Mouse (Mus musculus): ENCODE results near the gene Plk5. TPM values are rescaled to one million over a fixed set of nuclear protein-coding genes. Genes with fewer than 3 reads are reported as not detected.
A peak's percentile ranks its signal among the peaks of the same experiment; 100 is the strongest.

The Plk5 gene
- polyA plus RNA-seq, 1 experiment: 145 TPM

DNA sequence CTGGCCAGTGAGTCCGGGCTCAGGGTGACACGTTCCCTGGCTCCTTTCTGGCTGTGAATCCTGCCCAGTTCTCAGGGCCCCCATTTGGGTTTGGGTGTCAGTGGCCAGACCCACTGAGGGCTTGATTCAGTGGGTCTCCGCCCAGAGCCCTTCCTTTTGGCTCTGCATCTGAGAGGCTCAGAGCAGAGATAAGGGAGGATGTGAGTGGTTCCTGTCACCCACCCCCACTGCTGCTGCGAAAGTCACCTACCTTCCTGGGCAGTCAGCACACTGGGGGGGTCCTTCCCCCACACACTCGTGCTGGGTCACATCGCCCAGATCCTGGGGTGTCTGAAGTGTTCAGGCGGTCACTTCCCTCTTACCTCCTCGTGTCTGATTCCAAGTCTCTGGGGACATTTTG is 3.5 kb upstream of the Plk5 start:
- Histone ChIP-seq H3K4me1 (ENCODE audit: control insufficient read depth, insufficient read depth, low read length) (peaks cover 17% of the 10 kb centered on the region), H3K27ac (ENCODE audit: insufficient read depth, low read length) (no peak overlapping the region), H3K4me3 (replicated peaks; ENCODE audit: insufficient read depth, low read depth, low read length) (no peak overlapping the region), H3K27me3 (ENCODE audit: control insufficient read depth, insufficient read depth, low read length) (no peaks in the 10 kb centered on the region)
- DNase-seq: no peak
- TF ChIP-seq CTCF (IDR thresholded peaks at IDR 0.05; ENCODE audit: borderline replicate concordance, insufficient read depth, low read depth, low read length): no peak
- no peak for TF ChIP-seq POLR2A (IDR thresholded peaks at IDR 0.05; ENCODE audit: borderline replicate concordance, insufficient read depth, low read length)
- 84% methylated on average over 8 of the region's 8 CpGs for WGBS

DNA sequence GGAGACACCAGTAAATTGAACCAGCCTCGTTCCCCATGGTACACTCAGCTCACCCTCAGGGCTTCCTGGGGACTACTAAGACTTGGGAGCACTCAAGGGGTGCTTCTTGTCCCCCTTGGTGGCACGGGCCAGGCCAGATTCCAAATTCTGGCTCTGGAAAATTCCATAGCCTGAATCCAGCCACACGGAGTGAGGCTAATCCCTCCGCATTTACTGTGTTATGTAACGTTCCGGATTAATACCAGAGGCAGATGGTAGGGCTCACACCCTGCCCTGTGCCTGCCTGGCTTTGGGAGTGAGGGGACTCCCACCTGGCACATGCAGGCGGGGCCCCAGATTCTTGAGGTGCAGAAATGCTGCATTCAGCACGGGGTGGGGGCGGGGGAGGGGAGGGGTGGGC is 828 bp upstream of the Plk5 start:
- Histone ChIP-seq H3K4me1 (ENCODE audit: control insufficient read depth, insufficient read depth, low read length) (peaks cover 12% of the 10 kb centered on the region; the same call in 1 of the 2 replicates), H3K27ac (ENCODE audit: insufficient read depth, low read length) (peak overlapping the region; percentile 98), H3K4me3 (replicated peaks; ENCODE audit: insufficient read depth, low read depth, low read length) (peak overlapping the region; percentile 78), H3K27me3 (ENCODE audit: control insufficient read depth, insufficient read depth, low read length) (no peaks in the 10 kb centered on the region)
- TF ChIP-seq POLR2A (IDR thresholded peaks at IDR 0.05; ENCODE audit: borderline replicate concordance, insufficient read depth, low read length) (peak; percentile 84), CTCF (IDR thresholded peaks at IDR 0.05; ENCODE audit: borderline replicate concordance, insufficient read depth, low read depth, low read length) (no peak)
- peak; percentile 83 to 86 for DNase-seq
- 4% methylated on average over 9 of the region's 9 CpGs for WGBS

GRCm38 (mm10) chr10:80356737-80357136 is 478 bp downstream of the Plk5 start:
- peak in 1 of 2 experiments; percentile 58 for DNase-seq
- Histone ChIP-seq H3K4me1 (ENCODE audit: control insufficient read depth, insufficient read depth, low read length) (peaks cover 12% of the 10 kb centered on the region; the same call in 1 of the 2 replicates), H3K27me3 (ENCODE audit: control insufficient read depth, insufficient read depth, low read length) (no peaks in the 10 kb centered on the region), H3K27ac (ENCODE audit: insufficient read depth, low read length) (peak overlapping the region; percentile 65), H3K4me3 (replicated peaks; ENCODE audit: insufficient read depth, low read depth, low read length) (peak overlapping the region; percentile 78)
- WGBS: under 1% methylated on average over 34 of the region's 34 CpGs
- TF ChIP-seq POLR2A (IDR thresholded peaks at IDR 0.05; ENCODE audit: borderline replicate concordance, insufficient read depth, low read length) (no peak), CTCF (IDR thresholded peaks at IDR 0.05; ENCODE audit: borderline replicate concordance, insufficient read depth, low read depth, low read length) (no peak)

- H3K27ac ChIP-seq (ENCODE audit: insufficient read depth, low read length): 0 out of 2 replicates have a peak overlapping the region, but pooled peaks have one; percentile 1
- TF ChIP-seq POLR2A (IDR thresholded peaks at IDR 0.05; ENCODE audit: borderline replicate concordance, insufficient read depth, low read length) (no peak), CTCF (IDR thresholded peaks at IDR 0.05; ENCODE audit: borderline replicate concordance, insufficient read depth, low read depth, low read length) (no peak)
- WGBS: 17% methylated on average over 7 of the region's 7 CpGs
Observed at GRCm38 (mm10) chr10:80357336-80357735, 1.1 kb downstream of the Plk5 start.

GRCm38 (mm10) chr10:80357994-80358639 is 1.9 kb downstream of the Plk5 start:
- 6% methylated on average over 30 of the region's 31 CpGs for WGBS
- H3K27ac ChIP-seq (ENCODE audit: insufficient read depth, low read length): no peak overlapping the region
- peaks cover 12% of the 10 kb centered on the region; the same call in 1 of the 2 replicates for H3K4me1 ChIP-seq (ENCODE audit: control insufficient read depth, insufficient read depth, low read length)
- H3K27me3 ChIP-seq (ENCODE audit: control insufficient read depth, insufficient read depth, low read length): no peaks in the 10 kb centered on the region
- DNase-seq: peak; percentile 75 to 80
- H3K4me3 ChIP-seq (replicated peaks; ENCODE audit: insufficient read depth, low read depth, low read length): peak overlapping the region; percentile 78
- TF ChIP-seq POLR2A (IDR thresholded peaks at IDR 0.05; ENCODE audit: borderline replicate concordance, insufficient read depth, low read length) (peak; percentile 52), CTCF (IDR thresholded peaks at IDR 0.05; ENCODE audit: borderline replicate concordance, insufficient read depth, low read depth, low read length) (peak; percentile 24; the same call in 1 of the 2 replicates)

More at GRCm38 (mm10) chr10:80357336-80357735, 1.1 kb downstream of the Plk5 start:
- Histone ChIP-seq H3K27me3 (ENCODE audit: control insufficient read depth, insufficient read depth, low read length) (no peaks in the 10 kb centered on the region), H3K4me3 (replicated peaks; ENCODE audit: insufficient read depth, low read depth, low read length) (peak overlapping the region; percentile 78), H3K4me1 (ENCODE audit: control insufficient read depth, insufficient read depth, low read length) (peaks cover 12% of the 10 kb centered on the region; the same call in 1 of the 2 replicates)
- DNase-seq: peak in 1 of 2 experiments; percentile 44

GRCm38 (mm10) chr10:80363734-80364133 is 7.5 kb downstream of the Plk5 start:
- DNase-seq: no peak
- WGBS: 12% methylated on average over 6 of the region's 6 CpGs
- TF ChIP-seq CTCF (IDR thresholded peaks at IDR 0.05; ENCODE audit: borderline replicate concordance, insufficient read depth, low read depth, low read length) (no peak), POLR2A (IDR thresholded peaks at IDR 0.05; ENCODE audit: borderline replicate concordance, insufficient read depth, low read length) (no peak)

DNA sequence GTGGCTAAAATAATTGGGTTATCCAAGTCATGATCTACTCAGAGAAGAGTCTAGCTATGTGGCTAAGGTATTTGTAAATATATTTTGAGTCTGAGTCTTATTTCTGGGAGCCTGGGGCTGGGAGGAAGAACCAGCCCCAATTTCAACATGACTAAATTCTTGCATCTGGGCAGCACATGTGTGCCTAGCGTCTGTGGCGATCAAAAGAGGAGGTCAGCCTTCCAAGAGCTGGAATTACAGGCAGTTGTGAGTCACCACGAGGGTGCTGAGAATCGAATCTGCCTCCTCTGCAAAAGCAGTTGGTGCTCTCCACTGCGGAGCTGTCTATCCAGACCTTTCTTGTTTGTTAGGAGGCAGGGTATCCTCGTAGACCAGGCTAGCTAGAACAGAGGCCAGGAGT is 9.5 kb downstream of the Plk5 start:
- WGBS: 67% methylated on average over 6 of the region's 6 CpGs
- Histone ChIP-seq H3K4me3 (replicated peaks; ENCODE audit: insufficient read depth, low read depth, low read length) (no peak overlapping the region), H3K27me3 (ENCODE audit: control insufficient read depth, insufficient read depth, low read length) (no peaks in the 10 kb centered on the region), H3K27ac (ENCODE audit: insufficient read depth, low read length) (no peak overlapping the region), H3K4me1 (ENCODE audit: control insufficient read depth, insufficient read depth, low read length) (no peaks in the 10 kb centered on the region)
- TF ChIP-seq POLR2A (IDR thresholded peaks at IDR 0.05; ENCODE audit: borderline replicate concordance, insufficient read depth, low read length) (no peak), CTCF (IDR thresholded peaks at IDR 0.05; ENCODE audit: borderline replicate concordance, insufficient read depth, low read depth, low read length) (no peak)
- no peak for DNase-seq

More at GRCm38 (mm10) chr10:80363734-80364133, 7.5 kb downstream of the Plk5 start:
- Histone ChIP-seq H3K27ac (ENCODE audit: insufficient read depth, low read length) (no peak overlapping the region), H3K4me3 (replicated peaks; ENCODE audit: insufficient read depth, low read depth, low read length) (no peak overlapping the region), H3K27me3 (ENCODE audit: control insufficient read depth, insufficient read depth, low read length) (no peaks in the 10 kb centered on the region), H3K4me1 (ENCODE audit: control insufficient read depth, insufficient read depth, low read length) (no peaks in the 10 kb centered on the region)

GRCm38 (mm10) chr10:80367954-80368353 is 11.7 kb downstream of the Plk5 start:
- TF ChIP-seq CTCF (IDR thresholded peaks at IDR 0.05; ENCODE audit: borderline replicate concordance, insufficient read depth, low read depth, low read length) (no peak), POLR2A (IDR thresholded peaks at IDR 0.05; ENCODE audit: borderline replicate concordance, insufficient read depth, low read length) (no peak)
- H3K4me1 ChIP-seq (ENCODE audit: control insufficient read depth, insufficient read depth, low read length): no peaks in the 10 kb centered on the region
- H3K4me3 ChIP-seq (replicated peaks; ENCODE audit: insufficient read depth, low read depth, low read length): no peak overlapping the region
- 50% methylated on average over 5 of the region's 5 CpGs for WGBS
- no peak for DNase-seq
- H3K27ac ChIP-seq (ENCODE audit: insufficient read depth, low read length): no peak overlapping the region
- H3K27me3 ChIP-seq (ENCODE audit: control insufficient read depth, insufficient read depth, low read length): no peaks in the 10 kb centered on the region

Data from cerebellum, adult 2 months (tissue).